Mouse (Mus musculus) embryo, embryonic 10 days (tissue): ENCODE measurements around the gene Wdr76.
A peak's percentile ranks its signal among the peaks of the same experiment; 100 is the strongest.
"Not testable (repeated sequence)": the region's sequence is repeated elsewhere in the genome, so short reads cannot be mapped to it uniquely, and the experiment has no call there.

Experiments used
- DNase-seq: peaks from one replicate; pipeline ENCODE4 v3.0.0-alpha.2; 2015; ENCODE audit warnings: low spot score

Wdr76 gene

DNA sequence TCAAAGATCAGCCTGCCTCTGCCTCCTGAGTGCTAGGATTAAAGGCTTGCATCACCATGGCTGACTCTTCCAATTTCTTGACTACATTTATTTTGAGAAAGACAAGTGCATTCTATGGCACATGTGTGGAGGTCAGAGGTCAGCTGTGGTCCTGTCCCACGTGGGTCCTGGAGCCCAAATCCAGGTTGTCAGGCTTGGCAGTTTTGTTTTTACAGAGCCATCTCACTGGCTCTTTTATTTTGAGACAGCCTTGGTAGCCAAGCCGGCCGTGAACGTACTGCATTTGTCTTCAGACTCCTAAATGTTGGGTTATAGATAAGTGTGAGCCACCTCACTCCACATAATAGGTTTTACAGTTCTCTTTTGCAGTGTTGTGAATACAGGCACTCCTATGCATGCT lies 12.2 kb downstream of the Wdr76 start:
- not testable (repeated sequence) for DNase-seq

DNA sequence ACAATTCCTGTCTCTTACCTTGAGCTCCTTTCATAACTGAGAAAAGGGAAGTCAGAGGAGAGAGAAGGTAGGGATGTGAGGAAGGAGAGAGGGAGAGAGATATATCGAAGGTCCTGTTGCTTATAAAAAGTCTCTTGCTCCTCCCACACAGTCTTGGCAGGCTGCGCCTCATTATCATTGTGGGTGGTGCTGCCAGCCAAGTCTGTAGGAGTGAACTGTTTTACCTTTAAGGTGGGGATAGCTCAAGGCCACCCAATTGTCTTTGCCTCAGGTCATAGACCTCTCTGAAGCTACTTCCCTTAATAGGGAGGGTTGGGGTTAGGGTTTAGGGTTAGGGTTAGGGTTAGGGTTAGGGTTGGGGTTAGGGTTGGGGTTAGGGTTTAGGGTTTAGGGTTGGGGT lies 15.5 kb downstream of the Wdr76 start:
- no peak for DNase-seq

DNA sequence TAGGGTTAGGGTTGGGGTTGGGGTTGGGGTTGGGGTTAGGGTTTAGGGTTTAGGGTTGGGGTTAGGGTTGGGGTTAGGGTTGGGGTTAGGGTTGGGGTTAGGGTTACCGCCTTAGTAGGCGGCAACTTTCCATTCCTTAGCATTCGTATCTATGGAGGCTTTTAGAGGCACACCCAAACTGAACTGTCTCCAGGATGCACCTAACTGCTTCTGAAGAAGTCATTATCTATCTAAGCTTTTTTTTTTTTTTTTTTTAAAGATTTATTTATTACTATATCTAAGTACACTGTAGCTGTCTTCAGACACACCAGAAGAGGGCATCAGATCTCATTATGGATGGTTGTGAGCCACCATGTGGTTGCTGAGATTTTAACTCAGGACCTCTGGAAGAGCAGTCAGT lies 16.3 kb downstream of the Wdr76 start:
- DNase-seq, result not testable (repeated sequence)

DNA sequence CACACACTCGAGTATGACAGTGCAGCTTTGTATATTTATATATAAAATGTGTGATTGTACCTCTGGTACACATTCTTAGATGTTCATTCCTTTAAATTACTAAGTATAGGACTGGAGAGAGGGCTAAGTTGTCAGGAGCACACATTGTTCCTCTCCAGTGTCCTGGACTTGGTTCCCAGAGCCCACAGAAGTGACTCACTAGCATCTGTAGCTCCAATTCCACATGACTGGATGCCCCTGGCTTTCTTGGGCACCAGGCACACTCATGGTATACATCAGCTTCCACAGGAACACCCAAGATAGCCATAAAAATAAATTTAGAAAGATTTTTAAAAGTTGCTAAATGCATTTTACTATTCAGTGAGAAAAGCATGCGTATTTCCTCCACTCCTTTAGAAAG lies 18.5 kb downstream of the Wdr76 start:
- no peak for DNase-seq

DNA sequence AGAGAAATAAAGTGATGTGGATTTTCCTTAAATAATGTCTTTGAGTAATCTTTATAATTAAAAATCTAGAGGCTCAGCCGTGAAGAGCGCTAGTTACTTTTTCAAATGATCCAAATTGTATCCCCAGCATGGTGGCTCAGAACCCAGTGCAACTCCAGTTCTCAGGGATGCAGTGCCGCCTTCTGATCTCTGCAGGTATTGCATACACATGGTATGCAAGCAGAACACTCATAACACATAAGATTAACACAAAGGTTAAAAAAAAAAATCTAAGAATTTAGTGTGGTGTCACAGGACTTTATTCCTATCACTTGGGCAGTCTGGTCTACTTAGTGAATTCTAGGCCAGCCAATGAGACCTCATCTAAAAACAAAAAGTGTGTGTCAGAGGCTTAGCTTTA lies 38.3 kb downstream of the Wdr76 start:
- no peak for DNase-seq

DNA sequence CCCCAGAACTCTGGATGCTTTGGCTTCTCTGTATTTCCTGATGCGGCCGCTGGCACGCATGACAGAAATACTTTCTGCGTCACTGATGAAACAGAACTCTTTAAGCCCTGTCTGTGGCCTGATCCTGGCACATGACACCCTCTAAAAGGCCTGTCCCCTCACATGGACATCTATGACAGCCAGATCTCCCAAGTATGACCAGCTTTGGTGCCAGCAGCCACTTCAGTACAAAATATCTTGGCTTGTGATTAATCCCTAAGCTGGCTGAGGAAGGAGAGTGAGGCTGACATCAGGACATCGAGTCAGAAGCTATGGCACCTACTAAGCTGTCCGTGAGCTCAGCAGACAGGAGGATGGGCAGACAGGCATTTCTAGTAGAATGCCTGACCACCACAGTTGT lies 43.1 kb downstream of the Wdr76 start:
- no peak for DNase-seq

DNA sequence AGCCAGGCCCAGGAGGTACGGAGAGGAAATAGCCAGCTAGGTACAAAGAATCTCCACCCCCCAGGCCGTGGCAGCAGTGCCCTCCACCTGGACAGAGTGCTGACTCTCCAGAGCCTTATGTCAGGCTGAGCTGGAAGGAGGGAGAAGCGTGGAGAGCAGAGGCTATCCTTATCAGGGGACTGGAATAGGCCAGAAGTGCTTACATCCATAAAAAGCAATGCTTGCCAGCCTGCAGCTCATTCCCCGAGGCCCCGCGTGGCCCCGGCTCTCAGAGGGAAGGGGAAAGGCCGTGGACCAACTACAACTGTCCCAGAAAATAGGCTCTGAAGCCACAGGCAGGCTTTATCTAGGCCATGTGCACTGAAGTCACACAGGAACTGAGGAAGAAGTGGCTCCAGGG lies 44.7 kb downstream of the Wdr76 start:
- no peak for DNase-seq

DNA sequence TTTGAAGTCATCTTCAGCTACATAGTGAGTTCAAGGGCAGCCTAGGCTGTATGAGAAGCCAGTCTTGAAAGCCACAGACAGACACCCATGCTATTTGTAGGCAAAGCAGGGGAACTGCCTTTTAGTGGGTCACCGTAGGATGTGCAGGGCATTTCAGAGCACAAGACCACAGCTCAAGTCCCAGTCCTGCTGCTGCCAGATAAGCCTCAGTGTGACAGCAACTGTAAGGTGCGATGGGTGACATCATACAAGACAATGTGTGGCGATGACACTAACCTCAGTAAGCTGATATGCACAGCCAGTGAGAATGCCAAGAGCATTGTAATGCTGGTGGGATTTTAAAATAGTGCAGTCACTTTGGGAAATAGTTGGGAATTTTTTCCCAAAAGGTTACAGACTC lies 56.6 kb downstream of the Wdr76 start:
- DNase-seq, result no peak

DNA sequence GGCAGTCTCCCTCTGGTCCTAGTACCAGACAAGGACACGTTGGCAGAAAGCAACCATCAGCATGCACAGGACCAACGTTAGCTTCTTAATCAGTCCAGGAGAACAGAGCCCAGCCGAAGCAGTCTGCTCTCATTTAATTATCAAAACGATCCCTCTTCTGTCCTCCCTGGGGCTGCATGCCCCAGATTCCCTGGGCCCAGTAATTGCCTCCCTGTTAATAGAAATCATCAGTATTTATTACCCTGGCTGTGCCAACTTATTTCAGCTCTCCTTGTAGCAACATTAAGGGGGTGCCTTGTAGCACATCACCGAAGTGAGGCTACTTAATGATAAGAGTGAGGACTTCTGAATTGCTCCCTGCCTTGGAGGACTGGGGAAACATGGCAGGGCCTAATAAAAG lies 59.4 kb downstream of the Wdr76 start:
- DNase-seq, result no peak

DNA sequence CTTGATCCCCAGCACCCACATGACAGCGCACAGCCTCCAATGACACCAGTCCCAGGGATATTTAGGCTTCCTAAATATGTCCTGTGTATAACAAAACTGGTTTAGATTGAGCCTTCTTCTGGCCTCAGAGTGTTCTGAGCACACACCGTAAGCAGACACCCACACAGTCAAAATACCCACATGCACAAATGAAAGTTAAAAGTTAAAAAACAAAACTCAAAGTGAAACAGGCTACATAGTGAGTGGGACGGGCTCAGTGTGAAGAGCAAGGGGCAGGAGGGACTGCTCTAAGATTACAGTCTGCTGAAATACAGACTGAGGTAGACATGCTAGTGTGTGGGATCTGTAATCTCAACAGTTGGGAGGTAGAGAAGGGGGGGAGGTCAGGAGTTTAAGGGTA lies 63.5 kb downstream of the Wdr76 start:
- no peak for DNase-seq

DNA sequence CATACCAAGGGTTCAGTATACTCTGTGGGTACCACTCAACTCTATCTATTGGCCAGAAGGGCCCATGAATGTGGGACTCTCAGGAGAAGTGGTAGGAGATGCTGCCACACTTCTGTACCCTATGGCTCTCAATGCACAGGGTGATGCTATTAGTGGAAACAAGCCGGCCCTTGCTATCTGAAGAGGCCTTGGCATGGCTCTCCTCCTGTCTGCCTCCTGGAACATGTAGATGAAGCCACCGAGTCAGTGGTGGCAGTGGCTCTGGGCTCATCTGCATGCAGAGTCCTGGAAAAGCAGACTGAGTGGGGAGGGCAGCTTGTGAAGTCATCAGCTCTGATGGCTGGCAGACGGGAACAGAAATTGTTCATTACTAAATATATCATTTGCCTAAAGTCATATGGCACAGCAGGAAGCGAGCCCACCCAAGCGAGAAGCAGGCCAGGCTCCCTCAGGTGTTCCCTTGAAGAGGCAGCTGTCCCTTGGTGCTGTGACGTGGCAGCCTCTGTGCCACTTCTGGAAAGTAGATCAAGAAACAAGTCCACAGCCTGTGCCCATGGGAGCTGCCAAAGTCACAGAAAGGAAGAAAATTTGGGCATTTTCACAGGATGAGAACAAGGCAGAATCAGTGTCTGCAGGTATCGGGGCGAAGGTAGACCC lies 64.6 kb downstream of the Wdr76 start:
- DNase-seq, result no peak

DNA sequence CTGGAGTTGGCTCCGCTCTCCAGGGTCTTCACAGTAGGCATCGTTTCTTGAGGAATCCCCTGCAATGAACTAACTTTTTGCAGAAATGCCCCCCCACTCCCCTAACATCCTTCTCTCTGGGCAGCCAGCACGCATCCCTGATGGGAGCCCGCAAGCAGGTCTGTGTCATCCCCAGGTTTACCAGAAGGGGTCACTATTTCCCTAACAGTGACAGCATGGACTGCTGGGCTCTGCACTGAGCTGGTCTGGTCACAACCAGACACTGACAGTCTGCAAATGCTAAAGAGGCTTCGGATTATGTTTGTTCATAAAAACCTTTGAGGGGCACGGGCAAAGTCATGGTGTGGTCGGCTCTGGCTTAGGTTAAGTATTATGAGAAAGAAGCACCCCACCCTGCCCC lies 65.3 kb downstream of the Wdr76 start:
- peak; percentile 89 for DNase-seq

DNA sequence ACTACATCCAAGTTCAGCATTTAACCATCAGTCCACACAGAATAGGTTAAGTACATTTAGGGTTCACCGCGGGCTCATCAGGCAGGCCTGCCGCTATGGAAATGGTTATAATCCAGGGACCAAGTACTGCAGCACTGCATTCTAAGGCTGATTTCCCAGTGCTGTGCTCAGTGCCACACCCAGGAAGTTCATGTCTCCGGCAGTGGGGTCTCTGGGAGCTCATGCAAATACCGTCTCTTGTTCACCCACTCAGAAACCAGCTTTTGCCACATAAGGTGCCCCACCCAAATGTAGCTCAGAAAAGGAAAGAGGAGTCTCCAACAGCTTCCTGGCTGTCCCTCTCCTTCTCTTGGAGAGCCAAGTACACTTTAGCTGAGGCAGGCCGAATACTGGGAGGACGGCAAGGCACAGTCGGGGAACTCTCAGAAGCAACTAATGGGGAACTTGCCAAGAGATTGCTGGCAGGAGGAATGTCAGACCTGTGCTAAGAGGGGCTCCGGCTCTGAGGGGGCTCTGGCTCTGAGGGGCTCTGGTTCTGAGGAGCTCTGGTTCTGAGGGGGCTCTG lies 67.6 kb downstream of the Wdr76 start:
- no peak for DNase-seq

DNA sequence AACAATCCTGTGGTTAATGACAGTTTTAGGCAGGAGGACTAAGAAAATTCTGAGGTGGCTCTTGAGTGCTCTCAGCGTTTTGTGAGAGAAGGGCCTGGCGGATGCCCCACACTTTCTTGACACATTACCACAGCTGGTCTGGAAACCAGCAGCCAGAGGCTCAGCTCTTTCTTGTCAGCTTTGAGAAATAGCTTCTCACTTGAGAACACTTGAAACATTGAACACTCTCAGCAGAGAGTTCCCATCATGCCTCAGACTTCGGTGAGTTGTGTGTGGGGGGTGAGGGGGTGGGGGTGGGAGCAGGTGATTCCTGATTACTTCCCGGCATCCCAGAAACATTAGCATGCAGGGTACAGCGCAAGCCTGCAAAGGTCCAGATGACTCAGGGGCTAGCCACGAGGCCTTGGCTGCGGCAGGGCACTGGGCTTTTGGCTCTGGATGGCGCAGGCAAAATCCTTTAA lies 69.2 kb downstream of the Wdr76 start:
- DNase-seq, result no peak

DNA sequence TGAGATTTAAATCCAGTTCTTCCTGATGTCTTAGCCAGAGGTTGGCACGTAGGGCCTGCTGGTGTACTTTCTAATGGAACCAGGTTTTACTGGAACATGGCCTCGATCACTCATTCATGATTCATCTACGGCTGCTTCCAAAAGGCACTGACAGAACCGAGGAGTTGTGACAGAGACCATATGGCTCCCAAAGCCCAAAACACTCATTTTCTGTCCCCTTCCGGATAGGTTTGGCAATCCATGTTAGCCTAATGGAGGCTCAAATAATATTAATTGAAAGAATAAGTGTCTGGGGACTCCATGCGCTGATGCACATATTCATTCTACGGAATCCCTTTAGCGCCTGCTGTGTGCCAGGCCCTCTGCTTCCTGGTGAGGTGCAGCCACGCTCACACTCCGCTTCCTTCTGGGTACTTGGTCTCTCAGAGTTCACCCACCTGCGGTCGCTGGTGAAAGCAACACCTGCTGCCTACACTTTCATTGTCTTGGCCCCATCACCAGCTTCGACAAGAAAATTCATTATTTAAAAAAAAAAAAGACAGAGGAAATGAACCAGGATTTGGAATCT lies 76.4 kb downstream of the Wdr76 start:
- no peak for DNase-seq

DNA sequence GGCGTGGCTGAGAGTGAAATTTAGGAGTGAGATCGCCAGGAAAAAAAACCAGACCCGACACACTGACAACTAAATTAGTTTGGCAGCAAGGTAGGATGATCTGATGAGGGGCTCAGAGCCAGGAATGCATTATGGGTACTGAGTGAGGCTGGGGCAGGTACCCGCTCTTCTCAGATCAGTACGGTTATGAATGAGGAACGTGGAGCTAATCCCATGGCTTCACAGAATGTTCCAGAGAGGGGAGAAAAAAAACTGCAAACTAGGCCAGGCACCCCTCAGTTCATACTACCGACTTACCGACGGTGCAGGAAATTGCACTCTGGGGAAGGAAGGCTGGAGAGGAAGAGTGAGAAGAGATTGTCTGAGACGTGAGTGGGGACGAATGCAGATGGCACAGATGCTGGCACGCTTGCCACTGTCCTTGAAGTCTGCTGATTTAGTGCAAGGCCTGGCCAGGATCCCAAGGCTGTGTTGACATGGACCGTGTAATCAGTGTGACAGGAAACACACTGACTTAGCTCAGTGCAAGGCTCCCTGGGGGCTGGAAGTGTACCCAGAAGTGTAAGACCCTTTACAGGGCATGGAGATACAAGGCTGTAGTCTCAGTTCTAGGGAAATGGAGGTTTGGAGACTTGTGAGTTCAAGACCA lies 77.1 kb downstream of the Wdr76 start:
- DNase-seq, result no peak

DNA sequence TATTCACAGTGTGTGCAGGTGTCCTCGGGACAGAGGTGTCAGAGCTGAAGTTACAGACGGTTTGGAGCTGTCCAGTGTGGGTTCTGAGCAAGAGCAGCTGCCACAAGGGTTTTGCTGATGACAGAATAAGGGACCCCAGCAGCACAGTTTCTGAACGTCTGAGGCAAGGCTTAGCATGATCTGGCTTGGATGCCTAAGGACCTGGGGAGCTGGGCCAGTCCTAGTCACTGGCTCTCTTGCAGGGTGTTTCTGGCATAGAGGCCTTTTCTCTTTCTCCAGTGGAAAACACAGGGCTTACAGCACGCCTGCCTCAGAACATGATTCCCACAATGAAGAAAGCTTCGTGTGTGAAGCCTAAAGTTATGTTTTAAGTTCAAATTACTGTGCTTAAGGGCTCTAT lies 78.2 kb downstream of the Wdr76 start:
- no peak for DNase-seq

DNA sequence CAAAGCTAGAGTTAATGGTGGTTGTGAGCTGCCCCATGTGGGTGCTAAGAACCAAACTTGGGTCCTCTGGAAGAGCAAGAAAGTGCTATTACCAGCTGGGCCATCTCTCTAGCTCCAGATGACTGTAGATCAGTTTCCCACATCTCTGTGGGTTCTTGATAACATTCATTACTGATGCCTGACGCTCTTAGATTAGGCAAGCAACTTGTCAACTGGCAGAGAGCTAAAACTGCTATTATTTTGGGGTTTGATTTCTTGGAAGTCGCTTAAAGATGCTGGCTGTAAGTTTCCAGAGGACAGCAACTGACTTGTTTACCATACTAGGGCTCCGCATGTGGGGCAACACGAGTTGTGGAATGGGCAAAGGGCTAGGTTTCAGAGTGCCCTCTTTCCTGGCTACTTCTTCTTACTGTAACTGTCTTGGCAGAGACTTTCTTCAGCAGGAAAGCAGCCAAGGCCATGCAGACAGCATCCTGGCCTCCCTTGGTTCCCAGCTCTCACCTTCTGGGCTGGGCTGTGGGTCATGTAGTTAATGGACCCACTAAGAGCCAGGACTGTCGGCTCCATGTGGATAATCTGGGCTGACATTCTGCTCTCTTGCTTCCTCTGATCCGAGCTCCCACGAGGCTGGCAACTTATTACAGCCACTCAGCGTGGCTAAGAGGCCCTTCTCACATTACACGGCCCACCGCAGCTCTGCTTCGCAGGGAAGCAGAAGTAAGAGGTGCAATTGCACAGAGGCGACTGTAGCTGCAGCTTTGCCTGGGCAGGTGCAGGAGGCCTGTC lies 81.2 kb downstream of the Wdr76 start:
- DNase-seq, result peak; percentile 57

DNA sequence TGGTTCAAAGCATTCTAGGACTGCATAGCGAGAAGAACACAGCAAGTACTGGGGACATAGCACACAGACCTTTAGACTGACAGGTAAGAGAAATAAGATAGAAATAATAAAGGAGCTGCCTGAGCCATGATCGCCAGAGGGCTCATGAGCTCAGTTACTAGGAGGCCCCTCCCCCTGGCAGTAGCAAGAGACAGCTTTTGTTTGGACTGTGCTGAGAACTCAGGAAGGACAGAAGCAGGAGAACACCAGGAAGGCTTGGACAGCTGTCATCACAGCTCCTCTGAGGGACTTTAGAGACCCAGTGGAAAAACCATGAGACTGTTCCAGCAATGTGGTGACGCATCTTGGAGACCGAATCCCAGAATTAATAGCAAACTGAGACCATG lies 81.8 kb downstream of the Wdr76 start:
- peak; percentile 60 for DNase-seq

DNA sequence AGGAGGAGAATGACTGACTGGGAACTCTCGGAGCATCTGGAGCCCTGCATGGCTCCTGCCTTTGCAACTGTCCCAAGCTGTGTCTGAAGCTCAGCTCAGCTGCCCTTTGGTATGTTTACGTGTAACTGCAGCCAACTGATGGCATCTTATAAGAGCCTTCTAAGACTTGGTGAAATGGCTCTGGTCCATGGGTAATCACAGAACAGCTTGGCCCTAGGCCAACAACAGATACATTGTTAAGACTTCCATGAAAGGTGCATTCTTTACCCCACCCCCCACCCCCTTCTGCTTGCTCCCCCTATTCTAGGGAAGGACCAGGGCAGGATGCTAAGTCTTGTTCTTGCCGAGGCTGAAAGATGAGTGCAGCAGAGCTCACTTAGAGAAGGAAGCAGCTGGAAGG lies 87.6 kb downstream of the Wdr76 start:
- DNase-seq, result no peak
